Comparison of ENCODE assay signal across 7 mouse cellular contexts in the genomic region with DNA sequence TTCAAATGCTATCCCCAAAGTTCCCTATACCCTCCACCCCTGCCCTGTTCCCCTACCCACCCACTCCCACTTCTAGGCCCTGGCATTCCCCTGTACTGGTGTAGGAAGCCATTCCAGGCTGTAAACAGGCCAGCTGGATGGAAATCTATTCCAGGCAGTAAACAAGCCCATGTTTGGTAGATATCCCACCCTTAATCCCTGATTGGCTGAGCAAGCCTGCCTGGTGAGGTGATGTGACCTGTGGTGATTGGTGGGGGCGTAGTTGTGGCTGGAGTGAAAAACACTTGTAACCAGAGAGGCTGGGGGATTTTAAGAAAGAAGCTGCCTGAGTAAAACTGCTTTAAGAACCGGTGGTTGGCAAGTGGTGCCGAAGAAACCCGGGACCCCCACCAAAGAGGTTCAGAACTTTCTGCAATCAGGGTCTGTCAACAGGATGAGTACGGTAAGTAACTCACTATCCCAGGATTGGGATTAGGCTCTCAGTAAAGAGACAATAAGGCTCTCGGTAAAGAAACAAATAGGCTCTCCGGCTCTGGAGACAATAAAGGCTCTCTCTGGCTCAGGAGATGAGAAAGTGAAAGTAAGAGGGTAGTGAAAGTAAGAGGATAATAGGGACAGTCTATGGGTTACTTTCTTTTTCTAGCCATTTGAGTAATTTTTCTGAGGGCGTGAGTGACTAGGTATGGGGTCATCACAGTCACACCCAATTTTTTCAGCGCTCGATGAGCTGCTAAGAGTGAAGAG.
DNase-seq lines count a peak whose midpoint lies in the region; ATAC-seq and TF ChIP-seq lines count a peak whose summit lies in the region.
"Not testable (repeated sequence)": the region's sequence is repeated elsewhere in the genome, so short reads cannot be mapped to it uniquely, and the experiment has no call there.

No protein-coding gene starts in this region.

- TF ChIP-seq POLR2A in myocyte (IDR thresholded peaks at IDR 0.05; ENCODE audit: insufficient read length, low read depth), result not testable (repeated sequence)

- peak overlapping the region; percentile 55 for H3K4me2 ChIP-seq in myocyte (ENCODE audit: low read depth)

- H3K27me3 ChIP-seq in myocyte (ENCODE audit: control insufficient read depth, insufficient read depth, insufficient read length), result not testable (repeated sequence)

- peaks cover 11% of the 10 kb centered on the region for H3K79me2 ChIP-seq in myocyte (ENCODE audit: control insufficient read depth, insufficient read depth)

- H3K36me3 ChIP-seq in myocyte (ENCODE audit: control insufficient read depth, insufficient read depth), result not testable (repeated sequence)

- H3ac ChIP-seq in myocyte (ENCODE audit: control insufficient read depth, insufficient read length), result not testable (repeated sequence)

- DNase-seq in 416B (ENCODE audit: low read depth) (peak; percentile 64), MN1 (ENCODE audit: low spot score) (peak; percentile 78)
- peak; percentile 1 for DNase-seq in CD4-positive, CD25-positive, alpha-beta regulatory T cell, adult 2 months (ENCODE audit: low read depth, low spot score)
- DNase-seq in brain, adult 2 months (ENCODE audit: low read depth, low spot score), result peak; percentile 0

- peak; percentile 53 for ATAC-seq in activated CD4-positive, CD25-positive, alpha-beta regulatory T cell, adult 4 months
- ATAC-seq in inflammation-experienced regulatory T-cells, adult 6 months, result peak; percentile 71

- H3K4me3 ChIP-seq in myocyte, result peak overlapping the region; percentile 47

TF ChIP-seq in myocyte, 11 proteins besides CTCF, POLR2A, EP300 and RAD21:
- peak; percentile 86 for TF ChIP-seq SRF (IDR thresholded peaks at IDR 0.05; ENCODE audit: control insufficient read depth, insufficient read length, low read depth)

Comparison
In these comparisons a context has a peak if more than half of its experiments do, and no peak if none do; other contexts are left out.
1. Peak in every context shown above with its lines: DNase-seq, ATAC-seq and H3K4me3 ChIP-seq.
2. DNase-seq: peak in every context shown above with its lines; median percentile 78 in MN1; 64 in 416B; 1 in CD4-positive, CD25-positive, alpha-beta regulatory T cell, adult 2 months; 0 in brain, adult 2 months.